Mouse (Mus musculus) megakaryocyte, adult 5-6 weeks (primary cell): ENCODE measurements around the gene Otud3. TPM values are rescaled to one million over a fixed set of nuclear protein-coding genes. Genes with fewer than 3 reads are reported as not detected.
"Not testable (repeated sequence)": the region's sequence is repeated elsewhere in the genome, so short reads cannot be mapped to it uniquely, and the experiment has no call there.

ENCODE experiments used
- ATAC-seq: 2 replicates; pipeline ENCODE4 v1.8.0; 2016; ENCODE audit warnings: mild to moderate bottlenecking, inconsistent platforms; ENCODE audit not compliant: poor library complexity, severe bottlenecking
- total RNA-seq, 2 experiments: library from RNA; stranded (forward) in 1 of 2; stranded (reverse) in 1 of 2; fragments of 153-499, 151-499 nt in 1 of 2; fragments of 221-1000, 200-1000 nt in 1 of 2; gene quantifications; 2 replicates each; pipeline versions ENCODE4 v1.2.3 to v1.2.4; 2015 to 2017

Gene Otud3
- total RNA-seq, 2 experiments from 2014 or later: 3.3 to 9.5 TPM

GRCm38 (mm10) chr4:138893789-138894188, 20.0 kb downstream of the Otud3 start:
- ATAC-seq: not testable (repeated sequence)

GRCm38 (mm10) chr4:138892655-138893054, 21.1 kb downstream of the Otud3 start:
- no peak for ATAC-seq

GRCm38 (mm10) chr4:138889635-138890034, 24.1 kb downstream of the Otud3 start:
- no peak for ATAC-seq

GRCm38 (mm10) chr4:138889165-138889564, 24.6 kb downstream of the Otud3 start:
- no peak for ATAC-seq

GRCm38 (mm10) chr4:138884261-138884660, 29.5 kb downstream of the Otud3 start:
- ATAC-seq: peak; percentile 93

GRCm38 (mm10) chr4:138882179-138882578, 31.6 kb downstream of the Otud3 start:
- ATAC-seq: no peak

- no peak for ATAC-seq
These were observed 32.7 kb downstream of the Otud3 start for GRCm38 (mm10) chr4:138880811-138881584.

GRCm38 (mm10) chr4:138879808-138880207, 33.9 kb downstream of the Otud3 start:
- no peak for ATAC-seq

GRCm38 (mm10) chr4:138878783-138879182, 35.0 kb downstream of the Otud3 start:
- no peak for ATAC-seq

GRCm38 (mm10) chr4:138877731-138878130, 36.0 kb downstream of the Otud3 start, which contains the start of gene Pla2g2e:
TSS of gene Pla2g2e (plus strand) at chr4:138877942.
- ATAC-seq: no peak

- no peak for ATAC-seq
These were observed 37.8 kb downstream of the Otud3 start for GRCm38 (mm10) chr4:138875986-138876385.

- not testable (repeated sequence) for ATAC-seq
These were observed 38.5 kb downstream of the Otud3 start for GRCm38 (mm10) chr4:138875275-138875674.

- ATAC-seq: no peak
These were observed 39.9 kb downstream of the Otud3 start, which contains the start of gene Gm13030 for GRCm38 (mm10) chr4:138873864-138874263. TSS of gene Gm13030 (minus strand) at chr4:138873964.

- ATAC-seq: no peak
These were observed 45.1 kb downstream of the Otud3 start for GRCm38 (mm10) chr4:138868666-138869065.

GRCm38 (mm10) chr4:138866413-138866812, 47.3 kb downstream of the Otud3 start:
- peak; percentile 93 for ATAC-seq

- ATAC-seq: no peak
These were observed 47.8 kb downstream of the Otud3 start for GRCm38 (mm10) chr4:138865991-138866390.

GRCm38 (mm10) chr4:138865092-138865491, 48.7 kb downstream of the Otud3 start:
- no peak for ATAC-seq

- peak; percentile 74 for ATAC-seq
These were observed 50.3 kb downstream of the Otud3 start, which contains the start of gene Pla2g5 for GRCm38 (mm10) chr4:138863344-138863998. TSS of gene Pla2g5 (minus strand) at chr4:138863482.

GRCm38 (mm10) chr4:138859728-138860127, 54.0 kb downstream of the Otud3 start:
- peak; percentile 57 for ATAC-seq

GRCm38 (mm10) chr4:138859245-138859644, 54.5 kb downstream of the Otud3 start:
- no peak for ATAC-seq

- no peak for ATAC-seq
These were observed 55.3 kb downstream of the Otud3 start for GRCm38 (mm10) chr4:138858446-138858845.

- no peak for ATAC-seq
These were observed 56.2 kb downstream of the Otud3 start for GRCm38 (mm10) chr4:138857576-138857975.
